Mouse (Mus musculus): ENCODE results near the gene Boc.

The Boc gene

GRCm38 (mm10) chr16:44552726-44553125, 6.0 kb downstream of the Boc start:
- no peak for DNase-seq (ENCODE audit: low read depth, low spot score)

- no peak for DNase-seq (ENCODE audit: low read depth, low spot score)
Measured at GRCm38 (mm10) chr16:44552036-44552435, 6.7 kb downstream of the Boc start.

- DNase-seq (ENCODE audit: low read depth, low spot score): no peak
Measured at GRCm38 (mm10) chr16:44551491-44551890, 7.2 kb downstream of the Boc start.

- DNase-seq (ENCODE audit: low read depth, low spot score): no peak
Measured at GRCm38 (mm10) chr16:44550843-44551242, 7.9 kb downstream of the Boc start.

GRCm38 (mm10) chr16:44549867-44550679, 8.6 kb downstream of the Boc start:
- DNase-seq (ENCODE audit: low read depth, low spot score): no peak

- no peak for DNase-seq (ENCODE audit: low read depth, low spot score)
Measured at GRCm38 (mm10) chr16:44549381-44549780, 9.3 kb downstream of the Boc start.

- DNase-seq (ENCODE audit: low read depth, low spot score): no peak
Measured at GRCm38 (mm10) chr16:44547976-44548375, 10.7 kb downstream of the Boc start.

GRCm38 (mm10) chr16:44546831-44547230, 11.9 kb downstream of the Boc start:
- no peak for DNase-seq (ENCODE audit: low read depth, low spot score)

GRCm38 (mm10) chr16:44545939-44546338, 12.8 kb downstream of the Boc start:
- DNase-seq (ENCODE audit: low read depth, low spot score): no peak

- no peak for DNase-seq (ENCODE audit: low read depth, low spot score)
Measured at GRCm38 (mm10) chr16:44545153-44545552, 13.5 kb downstream of the Boc start.

GRCm38 (mm10) chr16:44543098-44543497, 15.6 kb downstream of the Boc start:
- DNase-seq (ENCODE audit: low read depth, low spot score): no peak

- DNase-seq (ENCODE audit: low read depth, low spot score): no peak
Measured at GRCm38 (mm10) chr16:44542029-44542690, 16.5 kb downstream of the Boc start.

- no peak for DNase-seq (ENCODE audit: low read depth, low spot score)
Measured at GRCm38 (mm10) chr16:44539611-44540010, 19.1 kb downstream of the Boc start.

GRCm38 (mm10) chr16:44538401-44539395, 20.0 kb downstream of the Boc start:
- DNase-seq (ENCODE audit: low read depth, low spot score): no peak

GRCm38 (mm10) chr16:44534122-44534521, 24.6 kb downstream of the Boc start:
- no peak for DNase-seq (ENCODE audit: low read depth, low spot score)

GRCm38 (mm10) chr16:44533522-44533921, 25.2 kb downstream of the Boc start:
- no peak for DNase-seq (ENCODE audit: low read depth, low spot score)

- DNase-seq (ENCODE audit: low read depth, low spot score): no peak
Measured at GRCm38 (mm10) chr16:44532851-44533250, 25.8 kb downstream of the Boc start.

- DNase-seq (ENCODE audit: low read depth, low spot score): no peak
Measured at GRCm38 (mm10) chr16:44531239-44531797, 27.4 kb downstream of the Boc start.

- DNase-seq (ENCODE audit: low read depth, low spot score): no peak
Measured at GRCm38 (mm10) chr16:44530829-44531228, 27.9 kb downstream of the Boc start.

GRCm38 (mm10) chr16:44530191-44530590, 28.5 kb downstream of the Boc start:
- DNase-seq (ENCODE audit: low read depth, low spot score): no peak

- DNase-seq (ENCODE audit: low read depth, low spot score): no peak
Measured at GRCm38 (mm10) chr16:44529691-44530090, 29.0 kb downstream of the Boc start.

GRCm38 (mm10) chr16:44528955-44529354, 29.7 kb downstream of the Boc start:
- no peak for DNase-seq (ENCODE audit: low read depth, low spot score)

Measured in skeletal muscle tissue, adult 2 months (tissue).